Mouse (Mus musculus): ENCODE results near the gene Tspan14. TPM values are rescaled to one million over a fixed set of nuclear protein-coding genes. Genes with fewer than 3 reads are reported as not detected.
A peak's percentile ranks its signal among the peaks of the same experiment; 100 is the strongest.

Tspan14 gene
- total RNA-seq, 2 experiments from 2014 or later: 50.2 to 52.1 TPM

- no peak for TF ChIP-seq CTCF (IDR thresholded peaks at IDR 0.05)
- no peak for DNase-seq (ENCODE audit: extremely low spot score in 1 of 2, low spot score in 2 of 2)
- intact Hi-C loops (cut with DNase I): no loop called here
- Histone ChIP-seq H3K27ac (no peak overlapping the region), H3K4me3 (no peak overlapping the region)
Observed at GRCm38 (mm10) chr14:40906770-40907169, 59.8 kb downstream of the Tspan14 start.

DNA sequence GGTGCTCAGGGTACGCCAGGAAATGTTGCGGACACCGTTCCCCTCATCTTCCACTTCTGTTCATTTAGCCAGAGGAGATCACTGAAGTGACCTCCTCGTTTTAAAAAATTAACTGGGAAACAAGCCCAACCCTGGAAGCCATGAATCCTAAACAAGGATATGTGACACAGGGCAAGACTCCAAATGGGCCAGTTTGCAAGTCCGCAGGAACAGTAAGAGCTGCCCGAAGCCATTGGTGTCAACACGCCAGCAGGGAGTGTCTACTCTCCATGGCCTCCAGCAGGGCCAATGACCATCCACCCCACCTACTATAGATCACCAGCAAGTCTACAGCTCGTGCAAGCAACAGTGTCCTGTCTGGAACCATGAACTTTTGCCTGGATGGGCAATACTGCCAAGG is 60.8 kb downstream of the Tspan14 start:
- no peak overlapping the region for H3K27ac ChIP-seq
- no peak for TF ChIP-seq CTCF (IDR thresholded peaks at IDR 0.05)
- H3K4me3 ChIP-seq: no peak overlapping the region
- intact Hi-C loops (cut with DNase I): no loop called here
- DNase-seq (ENCODE audit: extremely low spot score in 1 of 2, low spot score in 2 of 2): no peak

- H3K27ac ChIP-seq: no peak overlapping the region
- no peak for TF ChIP-seq CTCF (IDR thresholded peaks at IDR 0.05)
- no peak for DNase-seq (ENCODE audit: extremely low spot score in 1 of 2, low spot score in 2 of 2)
- intact Hi-C loops (cut with DNase I): no loop called here
- H3K4me3 ChIP-seq: no peak overlapping the region
Observed at GRCm38 (mm10) chr14:40902307-40903055, 64.1 kb downstream of the Tspan14 start.

DNA sequence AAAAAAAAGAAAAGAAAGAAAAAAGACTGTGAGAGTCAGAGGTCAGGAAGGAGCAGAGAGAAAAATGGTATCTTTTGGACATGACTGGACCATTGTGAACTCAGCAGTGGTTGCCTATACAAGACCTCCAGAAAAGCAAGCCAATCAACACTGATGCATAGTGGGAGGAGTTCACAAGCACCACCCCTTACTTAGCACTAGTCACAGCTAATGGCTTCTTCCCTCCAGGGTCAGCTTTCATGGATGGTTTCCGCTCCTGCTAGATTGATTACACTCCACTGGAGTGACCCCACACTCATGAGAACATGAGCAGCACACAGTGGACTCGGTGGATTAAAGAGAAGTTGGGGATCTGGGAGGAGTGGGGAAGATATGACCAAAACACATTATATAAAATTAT is 66.3 kb downstream of the Tspan14 start:
- H3K27ac ChIP-seq: no peak overlapping the region
- DNase-seq (ENCODE audit: extremely low spot score in 1 of 2, low spot score in 2 of 2): no peak
- no peak overlapping the region for H3K4me3 ChIP-seq
- TF ChIP-seq CTCF (IDR thresholded peaks at IDR 0.05): no peak
- intact Hi-C loops (cut with DNase I): no loop called here

GRCm38 (mm10) chr14:40897916-40898315 is 68.7 kb downstream of the Tspan14 start:
- intact Hi-C loops (cut with DNase I): no loop called here
- no peak for DNase-seq (ENCODE audit: extremely low spot score in 1 of 2, low spot score in 2 of 2)
- Histone ChIP-seq H3K27ac (no peak overlapping the region), H3K4me3 (no peak overlapping the region)
- TF ChIP-seq CTCF (IDR thresholded peaks at IDR 0.05): no peak

GRCm38 (mm10) chr14:40895681-40896080 is 70.9 kb downstream of the Tspan14 start:
- TF ChIP-seq CTCF (IDR thresholded peaks at IDR 0.05): no peak
- Histone ChIP-seq H3K27ac (no peak overlapping the region), H3K4me3 (no peak overlapping the region)
- DNase-seq (ENCODE audit: extremely low spot score in 1 of 2, low spot score in 2 of 2): no peak
- intact Hi-C loops (cut with DNase I): no loop called here

GRCm38 (mm10) chr14:40894576-40895247 is 71.9 kb downstream of the Tspan14 start:
- TF ChIP-seq CTCF (IDR thresholded peaks at IDR 0.05): peak; percentile 97
- no peak overlapping the region for H3K27ac ChIP-seq
- H3K4me3 ChIP-seq: peak overlapping the region; percentile 42
- intact Hi-C loops (cut with DNase I): loop anchor here (5.0 kb wide), 1 partner anchor 1362 kb away; no protein-coding TSS in a partner anchor
- peak; percentile 82 to 88 for DNase-seq (ENCODE audit: extremely low spot score in 1 of 2, low spot score in 2 of 2)

DNA sequence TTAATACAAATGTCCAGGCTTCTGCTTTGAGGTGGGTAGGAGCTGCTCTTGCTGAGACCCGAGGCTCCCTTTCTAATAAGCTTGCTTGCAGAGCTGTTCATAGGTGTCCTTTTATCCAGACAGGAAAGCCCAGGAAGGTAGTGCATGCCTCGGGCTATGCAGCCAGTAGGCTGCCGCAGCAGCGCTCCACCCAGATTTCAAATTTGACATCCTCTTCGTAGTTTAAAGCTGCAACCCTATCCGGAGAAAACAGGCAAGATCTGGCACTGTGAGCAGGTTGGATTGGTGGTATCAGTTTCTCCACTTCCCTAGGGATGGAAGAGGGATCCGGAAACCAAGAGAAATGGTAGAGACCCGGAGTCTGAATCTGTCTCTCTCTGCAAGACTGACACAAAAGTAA is 72.7 kb downstream of the Tspan14 start:
- TF ChIP-seq CTCF (IDR thresholded peaks at IDR 0.05): no peak
- intact Hi-C loops (cut with DNase I): loop anchor here (5.0 kb wide), 1 partner anchor 1362 kb away; no protein-coding TSS in a partner anchor
- no peak overlapping the region for H3K4me3 ChIP-seq
- no peak overlapping the region for H3K27ac ChIP-seq
- DNase-seq (ENCODE audit: extremely low spot score in 1 of 2, low spot score in 2 of 2): no peak

GRCm38 (mm10) chr14:40893196-40893595 is 73.4 kb downstream of the Tspan14 start, which contains the start of gene Sh2d4b:
TSS of gene Sh2d4b (minus strand) at chr14:40893266.
- intact Hi-C loops (cut with DNase I): loop anchor here (5.0 kb wide), 1 partner anchor 1361 kb away; no protein-coding TSS in a partner anchor

GRCm38 (mm10) chr14:40892326-40892825 is 74.2 kb downstream of the Tspan14 start:
- DNase-seq (ENCODE audit: extremely low spot score in 1 of 2, low spot score in 2 of 2): no peak
- no peak overlapping the region for H3K4me3 ChIP-seq
- H3K27ac ChIP-seq: no peak overlapping the region
- no peak for TF ChIP-seq CTCF (IDR thresholded peaks at IDR 0.05)
- intact Hi-C loops (cut with DNase I): loop anchor here (5.0 kb wide), 1 partner anchor 1360 kb away; no protein-coding TSS in a partner anchor

More at GRCm38 (mm10) chr14:40893196-40893595, 73.4 kb downstream of the Tspan14 start, which contains the start of gene Sh2d4b:
- no peak for DNase-seq (ENCODE audit: extremely low spot score in 1 of 2, low spot score in 2 of 2)
- H3K27ac ChIP-seq: no peak within 1 kb of the TSS
- no peak within 1 kb of the TSS for H3K4me3 ChIP-seq
- no peak for TF ChIP-seq CTCF (IDR thresholded peaks at IDR 0.05)

GRCm38 (mm10) chr14:40891506-40891905 is 75.1 kb downstream of the Tspan14 start:
- TF ChIP-seq CTCF (IDR thresholded peaks at IDR 0.05): no peak
- intact Hi-C loops (cut with DNase I): loop anchor here (5.0 kb wide), 1 partner anchor 1359 kb away; no protein-coding TSS in a partner anchor
- H3K27ac ChIP-seq: no peak overlapping the region
- no peak for DNase-seq (ENCODE audit: extremely low spot score in 1 of 2, low spot score in 2 of 2)
- H3K4me3 ChIP-seq: no peak overlapping the region

GRCm38 (mm10) chr14:40889704-40890103 is 76.9 kb downstream of the Tspan14 start:
- TF ChIP-seq CTCF (IDR thresholded peaks at IDR 0.05): no peak

More at GRCm38 (mm10) chr14:40889704-40890103, 76.9 kb downstream of the Tspan14 start:
- H3K4me3 ChIP-seq: no peak overlapping the region
- intact Hi-C loops (cut with DNase I): loop anchor here (5.0 kb wide), 1 partner anchor 1357 kb away; no protein-coding TSS in a partner anchor
- no peak overlapping the region for H3K27ac ChIP-seq
- DNase-seq (ENCODE audit: extremely low spot score in 1 of 2, low spot score in 2 of 2): no peak

Measured in left cerebral cortex, adult 2 months (tissue).